Mouse (Mus musculus): ENCODE measurements around the gene Pramef12.

DNA sequence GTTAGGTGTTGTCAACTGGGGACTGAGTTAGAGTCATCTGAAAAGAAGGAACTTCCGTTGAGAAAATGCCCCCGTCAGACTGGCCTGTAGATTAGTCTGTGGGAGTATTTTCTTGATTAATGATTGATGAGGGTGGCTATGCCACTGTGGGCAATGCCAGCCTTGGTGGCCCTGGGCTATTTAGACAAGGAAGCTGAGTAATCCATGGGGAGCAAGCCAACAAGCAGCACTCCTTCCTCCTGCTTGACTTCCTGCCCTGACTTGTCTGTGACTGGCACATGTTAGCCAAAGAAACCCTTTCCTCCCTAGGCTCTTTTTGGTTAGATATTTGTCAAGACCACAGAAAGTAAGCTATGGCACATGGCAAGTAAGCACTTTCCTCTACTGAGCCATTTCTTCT lies 22.5 kb upstream of the Pramef12 start:
- TF ChIP-seq POLR2A (IDR thresholded peaks at IDR 0.05; ENCODE audit: borderline replicate concordance, extremely low read depth, insufficient read depth, insufficient read length, poor library complexity, severe bottlenecking), result no peak
- no peak for TF ChIP-seq CTCF (IDR thresholded peaks at IDR 0.05; ENCODE audit: borderline replicate concordance, extremely low read depth, insufficient read depth, insufficient read length)

Data from brain, embryonic 14.5 days (tissue).